Mouse (Mus musculus) erythroblast, embryonic 14.5 days (primary cell): Measurements from ENCODE around the gene Astn1.

ENCODE experiments used
- GATA1 ChIP-seq: IDR thresholded peaks from 2 replicates; pipeline ENCODE4 v1.6.1; 2012; ENCODE audit warnings: low read length, inconsistent platforms, mixed read lengths
- TAL1 ChIP-seq: IDR thresholded peaks from 3 replicates; pipeline ENCODE4 v1.6.1; 2012; ENCODE audit warnings: low read length, inconsistent platforms, mixed read lengths

DNA sequence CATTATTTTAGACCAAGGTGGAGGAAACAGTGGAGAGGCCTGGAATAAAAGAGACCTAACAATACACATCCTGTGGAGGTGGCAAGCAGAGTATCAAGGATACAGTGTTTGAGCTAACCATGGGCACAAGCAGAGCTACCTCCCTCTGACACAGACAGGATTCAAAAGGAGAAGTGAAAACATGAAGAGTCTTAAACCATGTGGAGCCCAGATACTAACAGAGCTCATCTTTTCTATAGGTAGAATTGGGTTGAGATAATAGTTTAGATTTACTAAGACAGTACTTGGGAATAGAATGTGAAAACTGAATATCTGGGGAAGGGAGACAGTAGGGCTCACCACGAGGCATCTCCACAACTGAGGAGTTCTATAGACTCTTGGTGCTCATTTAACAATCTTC is 84.0 kb downstream of the Astn1 start:
- TF ChIP-seq GATA1 (no peak), TAL1 (no peak)
